Mouse (Mus musculus): ENCODE results near the gene Ptpdc1. TPM values are rescaled to one million over a fixed set of nuclear protein-coding genes. Genes with fewer than 3 reads are reported as not detected.

Gene Ptpdc1
- polyA plus RNA-seq, 1 experiment from 2014 or later, result 0.64 TPM

DNA sequence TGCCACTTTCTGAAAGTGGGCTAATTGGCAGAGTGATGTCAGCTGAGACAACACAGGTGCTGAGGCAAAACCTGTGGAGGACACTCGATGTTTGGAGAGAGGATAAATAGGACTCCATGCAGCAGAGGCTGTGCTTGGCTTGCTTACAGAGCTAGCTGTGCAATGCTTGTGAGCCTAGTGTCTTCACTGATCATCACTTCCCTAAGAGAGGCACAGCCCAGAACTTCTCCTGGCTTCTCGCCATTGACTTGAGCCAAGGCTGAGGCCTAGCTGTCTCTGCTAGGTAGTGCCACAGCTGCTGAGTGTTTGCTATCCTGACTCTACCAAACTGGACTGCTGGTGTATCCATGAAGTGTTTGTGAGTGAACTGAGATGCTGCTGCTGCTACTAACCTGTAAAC, 94.8 kb downstream of the Ptpdc1 start:
- H3K9me3 ChIP-seq (replicated peaks; ENCODE audit: control insufficient read depth, low read length), result no peaks in the 10 kb centered on the region
- no peak overlapping the region for H3K4me3 ChIP-seq (ENCODE audit: low read depth, low read length)
- ATAC-seq (ENCODE audit: low read depth), result no peak
- no peaks in the 10 kb centered on the region for H3K4me1 ChIP-seq (ENCODE audit: control insufficient read depth, low read depth, low read length)
- no peak overlapping the region for H3K4me2 ChIP-seq (ENCODE audit: low read depth, low read length)
- H3K27ac ChIP-seq (ENCODE audit: low read length), result no peak overlapping the region
- H3K27me3 ChIP-seq (ENCODE audit: control insufficient read depth, insufficient read depth, low read depth, low read length), result no peaks in the 10 kb centered on the region; the same call in 1 of the 2 replicates
- H3K36me3 ChIP-seq (ENCODE audit: control insufficient read depth, insufficient read depth), result peaks cover 4% of the 10 kb centered on the region; the same call in 1 of the 2 replicates
- no peak overlapping the region for H3K9ac ChIP-seq (ENCODE audit: low read depth, low read length)
- 55% methylated on average over 2 of the region's 2 CpGs for WGBS (ENCODE audit: insufficient replicate concordance)

DNA sequence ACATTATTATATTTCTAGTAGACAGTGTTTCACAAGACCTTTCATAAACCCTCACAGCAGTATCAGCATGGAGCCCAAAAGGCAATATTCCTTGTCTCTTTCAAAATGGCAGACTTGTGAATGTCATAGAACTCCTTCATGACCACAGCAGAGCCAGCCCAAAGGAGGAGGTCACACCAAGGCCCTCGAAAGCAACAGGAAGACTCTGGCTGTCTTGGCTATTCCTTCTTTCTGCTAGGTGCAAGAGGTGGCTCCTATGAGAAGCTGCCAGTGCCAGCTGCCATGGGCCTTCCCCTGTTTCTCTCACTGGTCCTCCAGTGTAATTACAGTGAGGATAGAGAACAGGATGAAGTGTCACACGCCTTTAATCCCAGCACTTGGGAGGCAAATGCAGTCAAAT, 96.4 kb downstream of the Ptpdc1 start:
- Histone ChIP-seq H3K9ac (ENCODE audit: low read depth, low read length) (no peak overlapping the region), H3K4me1 (ENCODE audit: control insufficient read depth, low read depth, low read length) (no peaks in the 10 kb centered on the region), H3K4me3 (ENCODE audit: low read depth, low read length) (no peak overlapping the region), H3K4me2 (ENCODE audit: low read depth, low read length) (no peak overlapping the region), H3K36me3 (ENCODE audit: control insufficient read depth, insufficient read depth) (no peaks in the 10 kb centered on the region), H3K27me3 (ENCODE audit: control insufficient read depth, insufficient read depth, low read depth, low read length) (no peaks in the 10 kb centered on the region; the same call in 1 of the 2 replicates), H3K27ac (ENCODE audit: low read length) (no peak overlapping the region), H3K9me3 (replicated peaks; ENCODE audit: control insufficient read depth, low read length) (no peaks in the 10 kb centered on the region)
- ATAC-seq (ENCODE audit: low read depth), result no peak
- 21% methylated on average over 2 of the region's 2 CpGs for WGBS (ENCODE audit: insufficient replicate concordance)

DNA sequence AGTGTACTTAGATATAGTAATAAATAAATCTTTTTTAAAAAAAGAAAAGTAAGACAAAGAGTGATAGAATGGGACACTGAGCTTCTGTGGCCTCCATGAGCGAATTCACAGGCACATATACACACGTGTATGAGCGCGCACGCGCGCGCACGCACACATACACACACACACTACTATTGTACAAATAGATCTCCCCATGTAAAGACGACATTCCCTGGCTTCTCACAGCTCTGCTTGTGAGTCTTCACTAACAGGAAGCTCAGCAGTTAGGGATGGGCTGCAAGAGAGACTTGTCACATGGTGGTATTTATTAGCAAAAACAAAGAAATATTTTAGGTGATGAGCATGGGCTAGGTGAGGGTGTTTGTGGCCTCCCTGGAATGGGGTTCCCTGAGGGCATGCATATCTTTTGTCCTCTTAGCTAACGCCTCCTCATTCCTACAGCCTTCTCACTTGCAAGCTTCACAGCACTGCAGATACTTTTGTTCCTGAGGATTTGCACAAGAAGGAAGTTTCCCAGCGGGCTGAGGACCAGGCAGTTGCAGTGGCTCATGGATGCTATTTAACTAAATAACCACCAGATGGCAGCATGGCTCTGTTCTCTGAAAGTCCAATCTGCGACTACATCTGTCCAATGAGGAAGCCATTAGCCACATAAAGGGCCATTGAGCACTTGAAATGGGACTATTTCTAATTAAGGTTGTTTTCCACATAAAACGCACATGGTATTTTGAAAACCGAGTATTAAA, 97.2 kb downstream of the Ptpdc1 start:
- Histone ChIP-seq H3K4me1 (ENCODE audit: control insufficient read depth, low read depth, low read length) (no peaks in the 10 kb centered on the region), H3K4me2 (ENCODE audit: low read depth, low read length) (no peak overlapping the region), H3K36me3 (ENCODE audit: control insufficient read depth, insufficient read depth) (no peaks in the 10 kb centered on the region), H3K9ac (ENCODE audit: low read depth, low read length) (no peak overlapping the region), H3K27ac (ENCODE audit: low read length) (no peak overlapping the region), H3K9me3 (replicated peaks; ENCODE audit: control insufficient read depth, low read length) (no peaks in the 10 kb centered on the region), H3K4me3 (ENCODE audit: low read depth, low read length) (no peak overlapping the region), H3K27me3 (ENCODE audit: control insufficient read depth, insufficient read depth, low read depth, low read length) (no peaks in the 10 kb centered on the region; the same call in 1 of the 2 replicates)
- peak; percentile 51; the same call in 1 of the 2 replicates for ATAC-seq (ENCODE audit: low read depth)
- 52% methylated on average over 15 of the region's 15 CpGs for WGBS (ENCODE audit: insufficient replicate concordance)

MicroRNAs encoded within 50 kb of the gene (microRNA counts, 519-probe panel; counts per million panel counts)
- microRNA mmu-let-7a (4,036 counts per million, percentile 96 among the panel's probes with 10 or more counts), microRNA mmu-let-7d (3,867 counts per million, percentile 95 among the panel's probes with 10 or more counts), microRNA mmu-let-7f (3,401 counts per million, percentile 90 among the panel's probes with 10 or more counts)

Small RNA genes lying within 50 kb of the gene (microRNA-seq; reads per million reads assigned to microRNA genes)
- gene Gm24111 (not detected), gene Mirlet7a-1 (285 reads per million, percentile 64 among the genes with 10 or more reads in this experiment), gene Mirlet7d (11,334 reads per million, percentile 93 among the genes with 10 or more reads in this experiment), gene Mirlet7f-1 (not detected)

Other genes with a start within 250 kb of the Ptpdc1 start
- 0.90 and 1.1 TPM in 2 replicates for gene Zfp169, start 112.2 kb downstream of the Ptpdc1 start, polyA plus RNA-seq (2015; fragmentation: Nextera tagmentation; extraction: Ambion mirVana)
- gene A830005F24Rik, start 112.1 kb downstream of the Ptpdc1 start, polyA plus RNA-seq (2015; fragmentation: Nextera tagmentation; extraction: Ambion mirVana), result 0.22 and 0.28 TPM in 2 replicates
- 0.19 TPM in 2 replicates for gene Barx1, start 37.3 kb upstream of the Ptpdc1 start, polyA plus RNA-seq (2015; fragmentation: Nextera tagmentation; extraction: Ambion mirVana)
- 1.7 TPM in 2 replicates for gene Phf2, start 245.5 kb upstream of the Ptpdc1 start, polyA plus RNA-seq (2015; fragmentation: Nextera tagmentation; extraction: Ambion mirVana)